Mouse (Mus musculus) intestine, embryonic 16.5 days (tissue): ENCODE data around the gene Gm26602. TPM values are rescaled to one million over a fixed set of nuclear protein-coding genes. Genes with fewer than 3 reads are reported as not detected.

ENCODE experiments used
- ATAC-seq: fragments of 200-750 bp; cut with Nextera tagmentation; 2 replicates; pipeline ENCODE4 v1.8.0; 2017; ENCODE audit warnings: moderate TSS enrichment, moderate library complexity
- H3K27ac ChIP-seq: fragments of 300-500 bp; sonication (generic); 2 replicates; pipeline ENCODE4 v1.5.1; 2014; ENCODE audit warnings: mild to moderate bottlenecking, low read length
- H3K27me3 ChIP-seq: fragments of 300-500 bp; sonication (generic); replicated peaks from 2 replicates; pipeline ENCODE4 v1.6.1; 2014; ENCODE audit warnings: low read length, control low read depth, mixed read lengths; ENCODE audit not compliant: control insufficient read depth, insufficient read depth
- H3K36me3 ChIP-seq: fragments of 300-500 bp; sonication (generic); 2 replicates; pipeline ENCODE4 v1.6.1; 2014; ENCODE audit warnings: low read length, control low read depth; ENCODE audit not compliant: control insufficient read depth, insufficient read depth
- H3K4me1 ChIP-seq: fragments of 300-500 bp; sonication (generic); 2 replicates; pipeline ENCODE4 v1.6.1; 2014; ENCODE audit warnings: low read length, control low read depth, mixed read lengths; ENCODE audit not compliant: control insufficient read depth, insufficient read depth
- H3K4me2 ChIP-seq: fragments of 300-500 bp; sonication (generic); 2 replicates; pipeline ENCODE4 v1.6.1; 2014; ENCODE audit warnings: low read depth, low read length, control low read depth
- H3K4me3 ChIP-seq: fragments of 300-500 bp; sonication (generic); 2 replicates; pipeline ENCODE4 v1.5.1; 2014; ENCODE audit warnings: mild to moderate bottlenecking, low read length
- H3K9ac ChIP-seq: fragments of 300-500 bp; sonication (generic); 2 replicates; pipeline ENCODE4 v1.6.1; 2014; ENCODE audit warnings: low read depth, low read length
- H3K9me3 ChIP-seq: fragments of 300-500 bp; sonication (generic); 2 replicates; pipeline ENCODE4 v1.6.1; 2016; ENCODE audit warnings: low read length, control low read depth; ENCODE audit not compliant: control insufficient read depth
- WGBS: fragments of 180-500 bp; shearing (Covaris S2); extraction: QIAGEN DNeasy Blood & Tissue Kit; methylation state at CpG from one replicate; pipeline ENCODE4 v1.1.7; 2014; 5-methylcytosine and 5-hydroxymethylcytosine counted together
- polyA plus RNA-seq: library from polyadenylated mRNA; unstranded; fragments of >200 nt; fragmentation: Nextera tagmentation; extraction: Ambion mirVana; gene quantifications from 2 replicates; pipeline ENCODE4 v1.2.1, GENCODE M21; 2015

Gm26602 gene
- polyA plus RNA-seq, result 2.1 and 7.8 TPM in 2 replicates

DNA sequence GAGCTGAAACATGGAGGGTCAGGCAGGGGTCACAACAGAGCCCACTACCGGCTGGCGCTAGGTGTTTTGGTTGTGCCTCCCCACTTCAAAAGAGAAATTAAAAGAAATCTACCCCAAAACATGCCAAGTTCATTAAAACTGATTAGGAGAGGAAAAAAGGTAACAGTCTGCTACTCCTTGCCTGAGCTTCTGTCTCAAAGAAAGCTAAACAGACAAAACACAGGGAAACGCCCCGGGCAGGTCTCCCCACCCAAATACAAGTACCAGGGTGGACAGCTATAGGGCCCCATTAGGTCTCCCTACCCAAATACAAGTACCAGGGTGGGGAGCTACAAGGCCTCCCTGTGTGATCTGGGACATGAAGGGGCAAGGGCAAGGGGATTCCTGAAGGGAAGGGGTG, at the start of gene Gm26602:
Gene Gm26602, plus strand, starts transcription at position 301 of the 400 bp plus-strand sequence.
- no peak within 1 kb of the TSS for H3K9ac ChIP-seq
- 89% methylated on average over 4 of the region's 4 CpGs for WGBS
- H3K27ac ChIP-seq, result no peak within 1 kb of the TSS
- H3K4me1 ChIP-seq, result peaks cover 21% of the 10 kb centered on the region
- no peak within 1 kb of the TSS for H3K4me3 ChIP-seq
- H3K36me3 ChIP-seq, result peaks cover 15% of the 10 kb centered on the region
- no peak for ATAC-seq
- no peak within 1 kb of the TSS for H3K4me2 ChIP-seq
- H3K9me3 ChIP-seq, result no peaks in the 10 kb centered on the region
- H3K27me3 ChIP-seq, result no peaks in the 10 kb centered on the region

- Histone ChIP-seq H3K9ac (peak overlapping the region; percentile 2), H3K36me3 (peaks cover 47% of the 10 kb centered on the region)
Measured at GRCm38 (mm10) chr10:79861230-79862048, 49.2 kb upstream of the Gm26602 start.

GRCm38 (mm10) chr10:79862049-79862788, 48.4 kb upstream of the Gm26602 start:
- H3K27ac ChIP-seq, result no peak overlapping the region
- no peak for ATAC-seq
- H3K36me3 ChIP-seq, result peaks cover 43% of the 10 kb centered on the region
- no peak overlapping the region for H3K4me3 ChIP-seq
- no peak overlapping the region for H3K9ac ChIP-seq
- no peaks in the 10 kb centered on the region for H3K9me3 ChIP-seq
- H3K27me3 ChIP-seq, result no peaks in the 10 kb centered on the region
- WGBS, result 85% methylated on average over 23 of the region's 23 CpGs
- peaks cover 38% of the 10 kb centered on the region for H3K4me1 ChIP-seq
- no peak overlapping the region for H3K4me2 ChIP-seq

More at GRCm38 (mm10) chr10:79861230-79862048, 49.2 kb upstream of the Gm26602 start:
- Histone ChIP-seq H3K27me3 (no peaks in the 10 kb centered on the region), H3K27ac (peak overlapping the region; percentile 2; the same call in 1 of the 2 replicates), H3K9me3 (no peaks in the 10 kb centered on the region), H3K4me2 (no peak overlapping the region), H3K4me1 (peaks cover 46% of the 10 kb centered on the region), H3K4me3 (no peak overlapping the region)
- no peak for ATAC-seq
- 64% methylated on average over 25 of the region's 25 CpGs for WGBS

GRCm38 (mm10) chr10:79862925-79863324, 47.7 kb upstream of the Gm26602 start:
- peaks cover 31% of the 10 kb centered on the region for H3K4me1 ChIP-seq
- no peaks in the 10 kb centered on the region for H3K9me3 ChIP-seq
- 65% methylated on average over 10 of the region's 10 CpGs for WGBS
- H3K27ac ChIP-seq, result no peak overlapping the region
- no peaks in the 10 kb centered on the region for H3K27me3 ChIP-seq
- no peak overlapping the region for H3K4me2 ChIP-seq
- ATAC-seq, result no peak
- H3K4me3 ChIP-seq, result no peak overlapping the region
- H3K9ac ChIP-seq, result no peak overlapping the region
- peaks cover 41% of the 10 kb centered on the region for H3K36me3 ChIP-seq

DNA sequence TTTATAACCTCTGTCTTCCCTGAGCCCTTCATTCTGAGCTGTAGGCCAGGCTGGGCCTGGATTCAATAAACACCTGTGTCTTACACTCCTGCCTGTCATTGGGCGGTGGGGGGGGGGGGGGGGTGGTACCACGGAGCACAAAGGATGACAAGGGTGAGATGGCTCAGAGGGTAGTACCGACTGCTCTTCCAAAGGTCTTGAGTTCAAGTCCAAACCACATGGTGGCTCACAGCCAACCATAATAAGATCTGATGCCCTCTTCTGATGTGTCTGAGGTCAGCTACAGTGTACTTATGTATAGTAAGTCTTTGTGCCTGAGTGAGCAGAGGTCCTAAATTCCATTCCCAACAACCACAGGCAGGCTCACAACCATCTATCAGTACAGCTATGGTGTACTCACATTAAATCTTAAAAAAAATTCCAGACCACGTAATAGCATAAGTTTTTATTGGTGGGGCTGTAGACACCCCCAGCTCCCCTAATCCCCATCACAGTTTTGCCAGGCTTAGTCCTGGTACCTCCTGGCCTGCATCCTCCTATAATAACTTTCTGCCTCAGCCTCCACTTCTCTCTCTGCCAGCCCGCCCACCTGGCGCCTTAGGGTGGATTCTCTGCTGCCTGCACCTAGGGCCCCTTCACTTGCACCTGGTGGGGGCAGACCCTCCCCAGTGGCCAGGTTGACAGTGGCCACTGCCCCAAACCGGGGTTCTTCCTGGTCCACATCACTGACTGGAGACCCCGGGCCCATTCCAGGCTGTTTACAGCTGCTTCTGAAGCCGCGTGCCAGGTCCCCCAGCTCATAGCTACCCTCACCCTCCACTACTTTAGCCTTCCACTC, 46.1 kb upstream of the Gm26602 start:
- H3K4me2 ChIP-seq, result no peak overlapping the region
- no peaks in the 10 kb centered on the region for H3K9me3 ChIP-seq
- 57% methylated on average over 9 of the region's 10 CpGs for WGBS
- no peaks in the 10 kb centered on the region for H3K27me3 ChIP-seq
- H3K4me1 ChIP-seq, result peaks cover 15% of the 10 kb centered on the region
- peaks cover 35% of the 10 kb centered on the region for H3K36me3 ChIP-seq
- H3K9ac ChIP-seq, result no peak overlapping the region
- no peak overlapping the region for H3K4me3 ChIP-seq
- no peak overlapping the region for H3K27ac ChIP-seq
- peak; percentile 27 for ATAC-seq

DNA sequence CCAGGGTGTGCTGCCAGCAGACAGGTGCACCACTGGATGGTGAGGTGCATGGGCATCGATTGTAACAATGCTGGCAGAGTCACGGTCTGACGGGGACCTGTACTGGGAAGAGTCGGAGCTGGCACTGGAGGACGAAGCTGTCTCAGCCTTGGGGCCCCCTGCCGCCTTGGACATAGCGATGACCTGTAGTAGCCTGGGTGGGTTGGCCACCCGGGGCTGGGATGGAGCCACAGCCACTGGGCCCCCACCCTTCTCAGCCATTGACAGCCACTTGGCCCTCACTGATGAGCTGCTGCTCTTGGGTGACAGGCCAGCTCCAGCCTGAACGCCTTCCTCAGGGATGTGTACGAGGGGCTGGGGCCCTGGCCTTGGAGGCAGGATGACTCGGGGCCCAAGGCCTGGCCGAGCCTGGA, 45.5 kb upstream of the Gm26602 start:
- Histone ChIP-seq H3K4me3 (no peak overlapping the region), H3K4me2 (no peak overlapping the region), H3K27me3 (no peaks in the 10 kb centered on the region), H3K27ac (no peak overlapping the region), H3K36me3 (peaks cover 28% of the 10 kb centered on the region), H3K9me3 (no peaks in the 10 kb centered on the region), H3K9ac (no peak overlapping the region), H3K4me1 (peaks cover 9% of the 10 kb centered on the region)
- WGBS, result 60% methylated on average over 12 of the region's 12 CpGs
- ATAC-seq, result peak; percentile 14; the same call in 1 of the 2 replicates

DNA sequence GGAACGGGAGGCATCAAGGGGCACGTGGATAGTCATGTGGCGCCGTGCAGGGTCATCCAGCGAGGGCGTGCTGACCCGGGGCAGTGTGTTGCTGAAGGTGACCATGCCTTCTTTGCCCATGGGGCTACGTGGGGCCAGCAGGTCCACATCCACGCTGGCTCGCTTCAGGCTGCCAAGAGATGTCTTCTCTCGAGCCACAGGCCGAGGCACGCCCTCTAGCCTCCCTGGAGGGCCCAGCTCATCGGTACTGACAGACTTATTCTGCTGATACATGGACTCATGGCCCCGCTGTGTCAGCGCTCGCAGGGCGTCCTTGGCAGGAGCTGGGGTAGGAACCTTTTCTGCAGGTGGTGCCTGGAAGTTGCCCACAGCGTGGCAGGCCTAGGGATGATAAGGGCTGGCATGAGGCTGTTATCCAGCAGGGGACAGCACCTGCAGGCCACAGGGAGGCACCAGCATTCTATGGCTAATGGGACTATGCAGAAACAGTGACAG, 44.8 kb upstream of the Gm26602 start:
- peak; percentile 14; the same call in 1 of the 2 replicates for ATAC-seq
- H3K9me3 ChIP-seq, result no peaks in the 10 kb centered on the region
- no peak overlapping the region for H3K4me2 ChIP-seq
- no peak overlapping the region for H3K9ac ChIP-seq
- H3K27me3 ChIP-seq, result no peaks in the 10 kb centered on the region
- no peak overlapping the region for H3K27ac ChIP-seq
- H3K4me1 ChIP-seq, result peaks cover 3% of the 10 kb centered on the region
- peaks cover 22% of the 10 kb centered on the region for H3K36me3 ChIP-seq
- WGBS, result 64% methylated on average over 19 of the region's 19 CpGs
- no peak overlapping the region for H3K4me3 ChIP-seq

GRCm38 (mm10) chr10:79866601-79867000, 44.1 kb upstream of the Gm26602 start:
- Histone ChIP-seq H3K27ac (no peak overlapping the region), H3K9me3 (no peaks in the 10 kb centered on the region), H3K36me3 (peaks cover 15% of the 10 kb centered on the region), H3K9ac (no peak overlapping the region), H3K4me1 (no peaks in the 10 kb centered on the region), H3K4me3 (no peak overlapping the region), H3K4me2 (no peak overlapping the region), H3K27me3 (no peaks in the 10 kb centered on the region)
- no peak for ATAC-seq
- 81% methylated on average over 11 of the region's 11 CpGs for WGBS
